Comparison of ENCODE assay signal across 9 mouse cellular contexts in the genomic region with DNA sequence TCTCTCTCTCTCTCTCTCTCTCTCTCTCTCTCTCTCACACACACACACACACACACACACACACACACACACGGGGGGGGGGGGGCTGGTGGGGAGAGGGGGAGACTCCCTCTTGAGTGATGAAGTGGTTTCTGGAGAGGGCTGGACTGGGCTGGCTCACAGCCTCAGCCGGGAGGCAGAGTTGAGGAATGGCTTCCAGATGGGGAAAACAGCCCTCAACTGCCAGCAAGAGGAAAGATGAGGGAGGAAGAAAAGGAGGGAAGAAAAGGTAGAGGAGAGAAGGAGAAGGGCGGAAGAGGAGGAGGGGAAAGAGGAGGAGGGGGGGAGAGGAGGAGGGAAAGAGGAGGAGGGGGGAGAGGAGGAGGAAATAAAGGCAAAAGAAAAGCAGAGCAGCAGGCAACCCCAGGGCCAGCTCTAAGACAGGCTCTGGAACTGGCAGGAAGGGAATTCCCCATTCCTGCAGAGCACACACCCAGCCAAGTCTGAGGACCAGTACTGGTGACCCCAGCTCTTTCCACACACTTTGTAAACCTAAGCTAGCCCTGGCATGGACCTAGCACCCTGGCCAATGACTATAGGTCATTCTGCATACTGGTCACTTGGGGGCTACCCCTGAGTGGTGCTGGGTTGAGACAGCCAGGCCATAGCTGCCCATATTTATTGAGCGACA. TPM values are rescaled to one million over a fixed set of nuclear protein-coding genes. Genes with fewer than 3 reads are reported as not detected.
DNase-seq lines count a peak whose midpoint lies in the region; ATAC-seq and TF ChIP-seq lines count a peak whose summit lies in the region.
"Had no signal": no experiment of that assay in that cellular context is flagged by ENCODE, and none has a peak within 500 bp of the region (broad histone marks: within the 10 kb centered on the region; RNA-seq: fewer than 3 reads in every experiment).

No protein-coding gene starts in this region.

- 62% methylated on average over 3 of the region's 4 CpGs for WGBS in forebrain, embryonic 10.5 days
- WGBS in forebrain, embryonic 11.5 days, result 66% methylated on average over 3 of the region's 4 CpGs
- 53% methylated on average over 3 of the region's 4 CpGs for WGBS in hindbrain, embryonic 11.5 days
- 33% methylated on average over 2 of the region's 4 CpGs for WGBS in limb, embryonic 13.5 days
- 57% methylated on average over 3 of the region's 4 CpGs for WGBS in neural tube, embryonic 12.5 days

- H3K36me3 ChIP-seq in forebrain, embryonic 10.5 days (replicated peaks), result no peaks in the 10 kb centered on the region
- H3K36me3 ChIP-seq in forebrain, embryonic 11.5 days (ENCODE audit: control insufficient read depth, insufficient read depth, low read length), result no peaks in the 10 kb centered on the region
- H3K36me3 ChIP-seq in hindbrain, embryonic 11.5 days (ENCODE audit: control insufficient read depth, insufficient read depth, low read length), result no peaks in the 10 kb centered on the region
- no peaks in the 10 kb centered on the region for H3K36me3 ChIP-seq in limb, embryonic 13.5 days
- no peaks in the 10 kb centered on the region for H3K36me3 ChIP-seq in neural tube, embryonic 12.5 days

- no peaks in the 10 kb centered on the region for H3K9me3 ChIP-seq in forebrain, embryonic 10.5 days
- no peaks in the 10 kb centered on the region for H3K9me3 ChIP-seq in forebrain, embryonic 11.5 days (ENCODE audit: control insufficient read depth, low read length)
- no peaks in the 10 kb centered on the region for H3K9me3 ChIP-seq in hindbrain, embryonic 11.5 days (ENCODE audit: control insufficient read depth, low read length)
- H3K9me3 ChIP-seq in limb, embryonic 13.5 days, result no peaks in the 10 kb centered on the region
- H3K9me3 ChIP-seq in neural tube, embryonic 12.5 days, result no peaks in the 10 kb centered on the region

- peak; percentile 54 for TF ChIP-seq POLR2A in embryonic fibroblast, embryonic 13.5 days (IDR thresholded peaks at IDR 0.05; ENCODE audit: low read depth, low read length)

- no peak for TF ChIP-seq CTCF in embryonic fibroblast, embryonic 13.5 days (IDR thresholded peaks at IDR 0.05; ENCODE audit: borderline replicate concordance, insufficient read depth, low read length)

- H3K27me3 ChIP-seq in forebrain, embryonic 10.5 days (ENCODE audit: poor library complexity, severe bottlenecking), result no peaks in the 10 kb centered on the region
- H3K27me3 ChIP-seq in forebrain, embryonic 11.5 days (ENCODE audit: control insufficient read depth, insufficient read depth, low read length), result no peaks in the 10 kb centered on the region
- no peaks in the 10 kb centered on the region for H3K27me3 ChIP-seq in hindbrain, embryonic 11.5 days (ENCODE audit: control insufficient read depth, insufficient read depth, low read length)
- H3K27me3 ChIP-seq in limb, embryonic 13.5 days, result no peaks in the 10 kb centered on the region
- no peaks in the 10 kb centered on the region for H3K27me3 ChIP-seq in neural tube, embryonic 12.5 days (replicated peaks)

- H3K9ac ChIP-seq in forebrain, embryonic 11.5 days (ENCODE audit: low read length), result no peak overlapping the region
- H3K9ac ChIP-seq in hindbrain, embryonic 11.5 days (ENCODE audit: low read depth, low read length), result no peak overlapping the region
- peak overlapping the region; percentile 59 for H3K9ac ChIP-seq in limb, embryonic 13.5 days
- no peak overlapping the region for H3K9ac ChIP-seq in neural tube, embryonic 12.5 days

- no peak overlapping the region for H3K4me2 ChIP-seq in forebrain, embryonic 11.5 days (ENCODE audit: low read depth, low read length, severe bottlenecking)
- H3K4me2 ChIP-seq in hindbrain, embryonic 11.5 days (replicated peaks; ENCODE audit: low read depth, low read length), result no peak overlapping the region
- H3K4me2 ChIP-seq in limb, embryonic 13.5 days (replicated peaks), result peak overlapping the region; percentile 55
- H3K4me2 ChIP-seq in neural tube, embryonic 12.5 days (replicated peaks), result 0 out of 2 replicates have a peak overlapping the region, but pooled peaks have one; percentile 0

- no peak for ATAC-seq in forebrain, embryonic 11.5 days (replicated peaks; ENCODE audit: low FRiP score)
- ATAC-seq in hindbrain, embryonic 11.5 days (ENCODE audit: low FRiP score), result no peak
- peak; percentile 84 for ATAC-seq in limb, embryonic 13.5 days (ENCODE audit: low FRiP score, low read depth)
- no peak for ATAC-seq in neural tube, embryonic 12.5 days (ENCODE audit: low FRiP score, low read depth)

- no peak overlapping the region for H3K4me3 ChIP-seq in forebrain, embryonic 10.5 days
- no peak overlapping the region for H3K4me3 ChIP-seq in forebrain, embryonic 11.5 days (ENCODE audit: low read depth, low read length)
- H3K4me3 ChIP-seq in embryonic fibroblast, embryonic 13.5 days (ENCODE audit: insufficient read depth, low read length), result no peak overlapping the region
- H3K4me3 ChIP-seq in hindbrain, embryonic 11.5 days (ENCODE audit: low read depth, low read length), result no peak overlapping the region
- H3K4me3 ChIP-seq in limb, embryonic 13.5 days, result 0 out of 2 replicates have a peak overlapping the region, but pooled peaks have one; percentile 18
- H3K4me3 ChIP-seq in neural tube, embryonic 12.5 days, result no peak overlapping the region

- peak overlapping the region; percentile 71 for H3K27ac ChIP-seq in forebrain, embryonic 10.5 days
- H3K27ac ChIP-seq in forebrain, embryonic 11.5 days (ENCODE audit: low read depth, low read length), result no peak overlapping the region
- H3K27ac ChIP-seq in embryonic fibroblast, embryonic 13.5 days (ENCODE audit: insufficient read depth, low read length), result peak overlapping the region; percentile 60
- H3K27ac ChIP-seq in hindbrain, embryonic 11.5 days (ENCODE audit: low read depth, low read length), result no peak overlapping the region; the same call in 1 of the 2 replicates
- H3K27ac ChIP-seq in limb, embryonic 13.5 days, result peak overlapping the region; percentile 99
- no peak overlapping the region for H3K27ac ChIP-seq in neural tube, embryonic 12.5 days

- DNase-seq in forebrain, embryonic 10.5 days (ENCODE audit: extremely low spot score, low spot score), result no peak
- no peak for DNase-seq in forebrain, embryonic 11.5 days (ENCODE audit: low spot score)
- DNase-seq in hindbrain, embryonic 11.5 days (ENCODE audit: low spot score), result peak; percentile 10
- DNase-seq in frontal cortex, postnatal 25 days (ENCODE audit: low spot score in 2 of 2), result no peak
- DNase-seq in left cerebral cortex, adult 18-20 months (ENCODE audit: low spot score in 2 of 2), result no peak

- peaks cover 35% of the 10 kb centered on the region for H3K4me1 ChIP-seq in forebrain, embryonic 10.5 days
- H3K4me1 ChIP-seq in forebrain, embryonic 11.5 days (replicated peaks; ENCODE audit: control insufficient read depth, insufficient read depth, low read length), result 0 out of 2 replicates have a peak, but pooled peaks cover 4% of the 10 kb centered on the region
- peaks cover 12% of the 10 kb centered on the region for H3K4me1 ChIP-seq in embryonic fibroblast, embryonic 13.5 days (ENCODE audit: control insufficient read depth, insufficient read depth, low read length)
- H3K4me1 ChIP-seq in hindbrain, embryonic 11.5 days (replicated peaks; ENCODE audit: control insufficient read depth, insufficient read depth, low read length), result no peaks in the 10 kb centered on the region; the same call in none of the 2 replicates
- peaks cover 69% of the 10 kb centered on the region for H3K4me1 ChIP-seq in limb, embryonic 13.5 days
- H3K4me1 ChIP-seq in neural tube, embryonic 12.5 days, result peaks cover 26% of the 10 kb centered on the region

RNA-seq across cellular contexts. Expression of gene Tspan32, which starts 4.3 kb away (rescaled TPM):
- polyA plus RNA-seq in forebrain, embryonic 10.5 days (2016; fragmentation: Nextera tagmentation; extraction: Ambion mirVana), result 6.0 and 6.8 TPM in 2 replicates
- 4.2 and 5.3 TPM in 2 replicates for polyA plus RNA-seq in forebrain, embryonic 11.5 days (2014; fragmentation: Nextera tagmentation; extraction: Ambion mirVana)
- not detected in 2 replicates for polyA plus RNA-seq in embryonic fibroblast, embryonic 13.5 days (2011; ENCODE audit: insufficient read length, low read depth, missing spikeins)
- 5.8 and 8.3 TPM in 2 replicates for polyA plus RNA-seq in hindbrain, embryonic 11.5 days (2014; fragmentation: Nextera tagmentation; extraction: Ambion mirVana)
- 3.4 and 5.2 TPM in 2 replicates for polyA plus RNA-seq in limb, embryonic 13.5 days (2015; fragmentation: Nextera tagmentation; extraction: Ambion mirVana)
- 1.4 and 2.2 TPM in 2 replicates for polyA plus RNA-seq in neural tube, embryonic 12.5 days (2016; fragmentation: Nextera tagmentation; extraction: Ambion mirVana)
- under 1 TPM in 1 of 2 experiments, not detected in 1; 0.44 TPM for total RNA-seq in left cerebral cortex, adult 18-20 months (2021)

RNA-seq across cellular contexts. Expression of gene Ascl2, which starts 40.1 kb away (rescaled TPM):
- polyA plus RNA-seq in forebrain, embryonic 10.5 days (2016; fragmentation: Nextera tagmentation; extraction: Ambion mirVana), result 0.31 and 0.40 TPM in 2 replicates
- 0.12 and 0.49 TPM in 2 replicates for polyA plus RNA-seq in forebrain, embryonic 11.5 days (2014; fragmentation: Nextera tagmentation; extraction: Ambion mirVana)
- polyA plus RNA-seq in embryonic fibroblast, embryonic 13.5 days (2011; ENCODE audit: insufficient read length, low read depth, missing spikeins), result not detected in 2 replicates
- 0.27 and 0.34 TPM in 2 replicates for polyA plus RNA-seq in hindbrain, embryonic 11.5 days (2014; fragmentation: Nextera tagmentation; extraction: Ambion mirVana)
- polyA plus RNA-seq in limb, embryonic 13.5 days (2015; fragmentation: Nextera tagmentation; extraction: Ambion mirVana), result 0.75 and 1.4 TPM in 2 replicates
- polyA plus RNA-seq in neural tube, embryonic 12.5 days (2016; fragmentation: Nextera tagmentation; extraction: Ambion mirVana), result 0.15 and 0.66 TPM in 2 replicates
- total RNA-seq in left cerebral cortex, adult 18-20 months (2021), result not detected
- total RNA-seq: heart, postnatal 36 days had no signal

RNA-seq across cellular contexts. Expression of gene Cd81, which starts 43.4 kb away (rescaled TPM):
- 225 and 250 TPM in 2 replicates for polyA plus RNA-seq in forebrain, embryonic 10.5 days (2016; fragmentation: Nextera tagmentation; extraction: Ambion mirVana)
- polyA plus RNA-seq in forebrain, embryonic 11.5 days (2014; fragmentation: Nextera tagmentation; extraction: Ambion mirVana), result 216 and 246 TPM in 2 replicates
- polyA plus RNA-seq in embryonic fibroblast, embryonic 13.5 days (2011; ENCODE audit: insufficient read length, low read depth, missing spikeins), result 684 and 894 TPM in 2 replicates
- polyA plus RNA-seq in hindbrain, embryonic 11.5 days (2014; fragmentation: Nextera tagmentation; extraction: Ambion mirVana), result 263 and 264 TPM in 2 replicates
- polyA plus RNA-seq in limb, embryonic 13.5 days (2015; fragmentation: Nextera tagmentation; extraction: Ambion mirVana), result 532 and 537 TPM in 2 replicates
- 255 and 258 TPM in 2 replicates for polyA plus RNA-seq in neural tube, embryonic 12.5 days (2016; fragmentation: Nextera tagmentation; extraction: Ambion mirVana)
- 100 to 1,000 TPM; 388 to 392 TPM for total RNA-seq in left cerebral cortex, adult 18-20 months (2021)

RNA-seq across cellular contexts. Expression of gene Tssc4, which starts 59.9 kb away (rescaled TPM):
- 131 and 132 TPM in 2 replicates for polyA plus RNA-seq in forebrain, embryonic 10.5 days (2016; fragmentation: Nextera tagmentation; extraction: Ambion mirVana)
- polyA plus RNA-seq in forebrain, embryonic 11.5 days (2014; fragmentation: Nextera tagmentation; extraction: Ambion mirVana), result 73.3 and 82.6 TPM in 2 replicates
- 35.9 and 38.8 TPM in 2 replicates for polyA plus RNA-seq in embryonic fibroblast, embryonic 13.5 days (2011; ENCODE audit: insufficient read length, low read depth, missing spikeins)
- polyA plus RNA-seq in hindbrain, embryonic 11.5 days (2014; fragmentation: Nextera tagmentation; extraction: Ambion mirVana), result 59.0 and 63.8 TPM in 2 replicates
- 112 and 115 TPM in 2 replicates for polyA plus RNA-seq in limb, embryonic 13.5 days (2015; fragmentation: Nextera tagmentation; extraction: Ambion mirVana)
- polyA plus RNA-seq in neural tube, embryonic 12.5 days (2016; fragmentation: Nextera tagmentation; extraction: Ambion mirVana), result 91.7 and 96.3 TPM in 2 replicates
- total RNA-seq in left cerebral cortex, adult 18-20 months (2021), result 10 to 100 TPM; 37.8 to 39.6 TPM

Comparison
In these comparisons a context has a peak if more than half of its experiments do, and no peak if none do; other contexts are left out.
1. H3K27ac ChIP-seq: peak in forebrain, embryonic 10.5 days (single experiment), embryonic fibroblast, embryonic 13.5 days (single experiment) and limb, embryonic 13.5 days (single experiment); none in forebrain, embryonic 11.5 days (single experiment), hindbrain, embryonic 11.5 days (single experiment) and neural tube, embryonic 12.5 days (single experiment).
2. H3K4me2 ChIP-seq: peak in limb, embryonic 13.5 days (single experiment) and neural tube, embryonic 12.5 days (single experiment); none in forebrain, embryonic 11.5 days (single experiment) and hindbrain, embryonic 11.5 days (single experiment).